Mouse (Mus musculus) heart, embryonic 11.5 days (tissue): ENCODE measurements around the gene Syt6. TPM values are rescaled to one million over a fixed set of nuclear protein-coding genes. Genes with fewer than 3 reads are reported as not detected.

ENCODE experiments used
- ATAC-seq: fragments of 200-750 bp; cut with Nextera tagmentation; replicated peaks from 2 replicates; pipeline ENCODE4 v1.8.0; 2017; ENCODE audit warnings: moderate library complexity; ENCODE audit not compliant: insufficient number of reproducible peaks, low FRiP score, low TSS enrichment
- H3K27ac ChIP-seq: fragments of 300-500 bp; sonication (generic); 2 replicates; pipeline ENCODE4 v1.5.1; 2014; ENCODE audit warnings: mild to moderate bottlenecking, low read depth, low read length
- H3K27me3 ChIP-seq: fragments of 300-500 bp; sonication (generic); 2 replicates; pipeline ENCODE4 v1.6.1; 2014; ENCODE audit warnings: mild to moderate bottlenecking, low read length, mixed read lengths; ENCODE audit not compliant: control insufficient read depth, insufficient read depth
- H3K36me3 ChIP-seq: fragments of 300-500 bp; sonication (generic); 2 replicates; pipeline ENCODE4 v1.6.1; 2014; ENCODE audit warnings: mild to moderate bottlenecking, low read length, moderate library complexity, mixed read lengths; ENCODE audit not compliant: control insufficient read depth, insufficient read depth
- H3K4me1 ChIP-seq: fragments of 300-500 bp; sonication (generic); 2 replicates; pipeline ENCODE4 v1.6.1; 2014; ENCODE audit warnings: low read length; ENCODE audit not compliant: control insufficient read depth, insufficient read depth
- H3K4me2 ChIP-seq: fragments of 300-500 bp; sonication (generic); 2 replicates; pipeline ENCODE4 v1.6.1; 2014; ENCODE audit warnings: mild to moderate bottlenecking, moderate library complexity
- H3K4me3 ChIP-seq: fragments of 300-500 bp; sonication (generic); 2 replicates; pipeline ENCODE4 v1.5.1; 2014; ENCODE audit warnings: low read depth, low read length
- H3K9ac ChIP-seq: fragments of 300-500 bp; sonication (generic); 2 replicates; pipeline ENCODE4 v1.6.1; 2014; ENCODE audit warnings: mild to moderate bottlenecking, low read depth, low read length, moderate library complexity
- H3K9me3 ChIP-seq: fragments of 300-500 bp; sonication (generic); replicated peaks from 2 replicates; pipeline ENCODE4 v1.6.1; 2016; ENCODE audit warnings: low read length; ENCODE audit not compliant: control insufficient read depth
- WGBS: fragments of 180-500 bp; shearing (Covaris S2); extraction: QIAGEN DNeasy Blood & Tissue Kit; methylation state at CpG from one replicate; pipeline ENCODE4 v1.1.7; 2014; ENCODE audit not compliant: insufficient replicate concordance; 5-methylcytosine and 5-hydroxymethylcytosine counted together
- polyA plus RNA-seq: library from polyadenylated mRNA; unstranded; fragments of >200 nt; fragmentation: Nextera tagmentation; extraction: Ambion mirVana; gene quantifications from 2 replicates; pipeline ENCODE4 v1.2.1, GENCODE M21; 2014

Gene Syt6
- polyA plus RNA-seq, 1 experiment from 2014 or later: 0.59 TPM

GRCm38 (mm10) chr3:103672716-103673115, 97.7 kb downstream of the Syt6 start:
- Histone ChIP-seq H3K36me3 (no peaks in the 10 kb centered on the region), H3K4me3 (no peak overlapping the region), H3K27me3 (no peaks in the 10 kb centered on the region), H3K4me2 (no peak overlapping the region), H3K9me3 (no peaks in the 10 kb centered on the region), H3K4me1 (no peaks in the 10 kb centered on the region; the same call in 1 of the 2 replicates), H3K27ac (no peak overlapping the region), H3K9ac (no peak overlapping the region)
- no peak for ATAC-seq
- 15% methylated on average over 7 of the region's 7 CpGs for WGBS

- no peak overlapping the region for H3K9ac ChIP-seq
- peaks cover 4% of the 10 kb centered on the region; the same call in 1 of the 2 replicates for H3K27me3 ChIP-seq
- WGBS: 38% methylated on average over 6 of the region's 6 CpGs
- 0 out of 2 replicates have a peak, but pooled peaks cover 2% of the 10 kb centered on the region for H3K4me1 ChIP-seq
- H3K36me3 ChIP-seq: no peaks in the 10 kb centered on the region
- H3K4me2 ChIP-seq: no peak overlapping the region
- no peak for ATAC-seq
- H3K27ac ChIP-seq: no peak overlapping the region
- no peak overlapping the region for H3K4me3 ChIP-seq
- H3K9me3 ChIP-seq: no peaks in the 10 kb centered on the region
Observed at GRCm38 (mm10) chr3:103678811-103679210, 103.8 kb downstream of the Syt6 start.

GRCm38 (mm10) chr3:103682473-103682872, 107.4 kb downstream of the Syt6 start:
- ATAC-seq: no peak
- H3K4me2 ChIP-seq: no peak overlapping the region
- no peaks in the 10 kb centered on the region for H3K9me3 ChIP-seq
- no peak overlapping the region for H3K9ac ChIP-seq
- H3K27me3 ChIP-seq: peaks cover 4% of the 10 kb centered on the region; the same call in 1 of the 2 replicates
- 0 out of 2 replicates have a peak, but pooled peaks cover 2% of the 10 kb centered on the region for H3K4me1 ChIP-seq
- no peak overlapping the region for H3K4me3 ChIP-seq
- 52% methylated on average over 4 of the region's 4 CpGs for WGBS
- H3K36me3 ChIP-seq: no peaks in the 10 kb centered on the region
- no peak overlapping the region for H3K27ac ChIP-seq

GRCm38 (mm10) chr3:103683234-103683965, 108.4 kb downstream of the Syt6 start:
- no peak for ATAC-seq
- H3K9me3 ChIP-seq: no peaks in the 10 kb centered on the region
- peaks cover 4% of the 10 kb centered on the region; the same call in 1 of the 2 replicates for H3K27me3 ChIP-seq
- H3K4me1 ChIP-seq: 0 out of 2 replicates have a peak, but pooled peaks cover 2% of the 10 kb centered on the region
- no peak overlapping the region for H3K27ac ChIP-seq
- peak overlapping the region; percentile 25 for H3K4me3 ChIP-seq
- no peaks in the 10 kb centered on the region for H3K36me3 ChIP-seq
- H3K9ac ChIP-seq: peak overlapping the region; percentile 39; the same call in 1 of the 2 replicates
- 8% methylated on average over 21 of the region's 21 CpGs for WGBS
- H3K4me2 ChIP-seq: peak overlapping the region; percentile 55

- no peak for ATAC-seq
- H3K27me3 ChIP-seq: peaks cover 4% of the 10 kb centered on the region; the same call in 1 of the 2 replicates
- 41% methylated on average over 5 of the region's 5 CpGs for WGBS
- H3K36me3 ChIP-seq: no peaks in the 10 kb centered on the region
- no peaks in the 10 kb centered on the region for H3K9me3 ChIP-seq
- H3K4me3 ChIP-seq: no peak overlapping the region
- H3K27ac ChIP-seq: no peak overlapping the region
- H3K4me1 ChIP-seq: 0 out of 2 replicates have a peak, but pooled peaks cover 2% of the 10 kb centered on the region
- H3K9ac ChIP-seq: no peak overlapping the region
- peak overlapping the region; percentile 55 for H3K4me2 ChIP-seq
Observed at GRCm38 (mm10) chr3:103683966-103684319, 108.9 kb downstream of the Syt6 start.

GRCm38 (mm10) chr3:103689043-103689442, 114.0 kb downstream of the Syt6 start:
- Histone ChIP-seq H3K4me1 (no peaks in the 10 kb centered on the region), H3K4me2 (no peak overlapping the region), H3K36me3 (no peaks in the 10 kb centered on the region), H3K27me3 (no peaks in the 10 kb centered on the region), H3K9me3 (no peaks in the 10 kb centered on the region), H3K9ac (no peak overlapping the region), H3K4me3 (no peak overlapping the region), H3K27ac (no peak overlapping the region)
- no peak for ATAC-seq
- WGBS: 67% methylated on average over 1 of the region's 1 CpGs

- Histone ChIP-seq H3K4me2 (no peak overlapping the region), H3K9me3 (no peaks in the 10 kb centered on the region)
- no peak for ATAC-seq
Observed at GRCm38 (mm10) chr3:103690506-103690905, 115.5 kb downstream of the Syt6 start.

More at GRCm38 (mm10) chr3:103690506-103690905, 115.5 kb downstream of the Syt6 start:
- no peak overlapping the region for H3K4me3 ChIP-seq
- 68% methylated on average over 3 of the region's 3 CpGs for WGBS
- H3K36me3 ChIP-seq: no peaks in the 10 kb centered on the region
- no peak overlapping the region for H3K27ac ChIP-seq
- H3K9ac ChIP-seq: no peak overlapping the region
- no peaks in the 10 kb centered on the region for H3K27me3 ChIP-seq
- H3K4me1 ChIP-seq: no peaks in the 10 kb centered on the region
